ENCODE assay signal across 8 mouse cellular contexts in genomic region chr1:180195703-180196381, GRCm38 (mm10). TPM values are rescaled to one million over a fixed set of nuclear protein-coding genes. Genes with fewer than 3 reads are reported as not detected.
DNase-seq lines count a peak whose midpoint lies in the region; ATAC-seq and TF ChIP-seq lines count a peak whose summit lies in the region.

No protein-coding gene starts in this region.

- TF ChIP-seq CTCF in C2C12 (IDR thresholded peaks at IDR 0.05; ENCODE audit: control insufficient read depth, insufficient read depth, insufficient read length), result no peak
- TF ChIP-seq CTCF in brain, embryonic 14.5 days (IDR thresholded peaks at IDR 0.05; ENCODE audit: borderline replicate concordance, extremely low read depth, insufficient read depth, insufficient read length), result no peak
- no peak for TF ChIP-seq CTCF in kidney, postnatal 0 days (IDR thresholded peaks at IDR 0.05; ENCODE audit: low read depth)

- TF ChIP-seq POLR2A in brain, embryonic 14.5 days (IDR thresholded peaks at IDR 0.05; ENCODE audit: borderline replicate concordance, extremely low read depth, insufficient read depth, insufficient read length, poor library complexity, severe bottlenecking), result no peak

- H3K4me2 ChIP-seq in heart, embryonic 12.5 days, result peak overlapping the region; percentile 95
- peak overlapping the region; percentile 96 for H3K4me2 ChIP-seq in kidney, postnatal 0 days (ENCODE audit: low read length)
- peak overlapping the region; percentile 97 for H3K4me2 ChIP-seq in liver, embryonic 11.5 days
- peak overlapping the region; percentile 91 for H3K4me2 ChIP-seq in stomach, embryonic 14.5 days (replicated peaks; ENCODE audit: low read depth, low read length)

- H3K4me3 ChIP-seq in C2C12 (ENCODE audit: insufficient read depth, poor library complexity, severe bottlenecking), result peak overlapping the region; percentile 21
- H3K4me3 ChIP-seq in erythroblast, embryonic 14.5 days (replicated peaks), result peak overlapping the region; percentile 78
- H3K4me3 ChIP-seq in heart, embryonic 12.5 days, result peak overlapping the region; percentile 61
- H3K4me3 ChIP-seq in kidney, postnatal 0 days (replicated peaks; ENCODE audit: low read depth, low read length), result peak overlapping the region; percentile 61
- H3K4me3 ChIP-seq in liver, embryonic 11.5 days (ENCODE audit: low read depth, low read length), result peak overlapping the region; percentile 71
- peak overlapping the region; percentile 64 for H3K4me3 ChIP-seq in stomach, embryonic 14.5 days (ENCODE audit: low read depth, low read length)

- H3ac ChIP-seq in C2C12 (ENCODE audit: control insufficient read depth, insufficient read length, low read depth), result peak overlapping the region; percentile 66

- H3K9me3 ChIP-seq in erythroblast, embryonic 14.5 days (ENCODE audit: control insufficient read depth, low read length), result no peaks in the 10 kb centered on the region
- H3K9me3 ChIP-seq in heart, embryonic 12.5 days (replicated peaks), result no peaks in the 10 kb centered on the region
- no peaks in the 10 kb centered on the region for H3K9me3 ChIP-seq in kidney, postnatal 0 days (replicated peaks; ENCODE audit: low read length)
- no peaks in the 10 kb centered on the region for H3K9me3 ChIP-seq in liver, embryonic 11.5 days (ENCODE audit: control insufficient read depth, low read length)
- H3K9me3 ChIP-seq in stomach, embryonic 14.5 days (ENCODE audit: control insufficient read depth, low read depth, low read length), result no peaks in the 10 kb centered on the region

- under 1% methylated on average over 57 of the region's 57 CpGs for WGBS in heart, embryonic 12.5 days
- 2% methylated on average over 57 of the region's 57 CpGs for WGBS in kidney, postnatal 0 days
- WGBS in liver, embryonic 11.5 days, result under 1% methylated on average over 57 of the region's 57 CpGs
- WGBS in stomach, embryonic 14.5 days, result under 1% methylated on average over 57 of the region's 57 CpGs

- ATAC-seq in heart, embryonic 12.5 days (ENCODE audit: insufficient number of reproducible peaks, low FRiP score), result peak; percentile 100
- peak; percentile 100 for ATAC-seq in kidney, postnatal 0 days (replicated peaks; ENCODE audit: low FRiP score, low read depth)
- ATAC-seq in liver, embryonic 11.5 days (replicated peaks; ENCODE audit: low FRiP score), result peak; percentile 100
- ATAC-seq in stomach, embryonic 14.5 days (ENCODE audit: insufficient number of reproducible peaks, insufficient read depth, low FRiP score, low read depth), result peak; percentile 100

- peaks cover 29% of the 10 kb centered on the region for H3K4me1 ChIP-seq in erythroblast, embryonic 14.5 days (ENCODE audit: control insufficient read depth)
- H3K4me1 ChIP-seq in heart, embryonic 12.5 days (replicated peaks), result peaks cover 41% of the 10 kb centered on the region
- 0 out of 2 replicates have a peak, but pooled peaks cover 3% of the 10 kb centered on the region for H3K4me1 ChIP-seq in kidney, postnatal 0 days (replicated peaks; ENCODE audit: insufficient read depth, low read length)
- peaks cover 14% of the 10 kb centered on the region for H3K4me1 ChIP-seq in liver, embryonic 11.5 days (replicated peaks; ENCODE audit: control insufficient read depth, insufficient read depth, low read length)
- 0 out of 2 replicates have a peak, but pooled peaks cover 2% of the 10 kb centered on the region for H3K4me1 ChIP-seq in stomach, embryonic 14.5 days (ENCODE audit: control insufficient read depth, insufficient read depth, low read length)

- H3K9ac ChIP-seq in heart, embryonic 12.5 days, result peak overlapping the region; percentile 74
- peak overlapping the region; percentile 71 for H3K9ac ChIP-seq in kidney, postnatal 0 days (ENCODE audit: low read depth, low read length)
- peak overlapping the region; percentile 63 for H3K9ac ChIP-seq in liver, embryonic 11.5 days (ENCODE audit: low read depth, low read length)
- peak overlapping the region; percentile 25; the same call in 1 of the 2 replicates for H3K9ac ChIP-seq in stomach, embryonic 14.5 days (replicated peaks; ENCODE audit: low read depth, low read length)

- no peaks in the 10 kb centered on the region for H3K36me3 ChIP-seq in C2C12 (ENCODE audit: control insufficient read depth, insufficient read depth)
- H3K36me3 ChIP-seq in erythroblast, embryonic 14.5 days (ENCODE audit: control insufficient read depth), result no peaks in the 10 kb centered on the region
- H3K36me3 ChIP-seq in heart, embryonic 12.5 days, result no peaks in the 10 kb centered on the region
- H3K36me3 ChIP-seq in kidney, postnatal 0 days (ENCODE audit: insufficient read depth, low read length), result no peaks in the 10 kb centered on the region
- no peaks in the 10 kb centered on the region for H3K36me3 ChIP-seq in liver, embryonic 11.5 days (ENCODE audit: control insufficient read depth, insufficient read depth, low read length)
- no peaks in the 10 kb centered on the region for H3K36me3 ChIP-seq in stomach, embryonic 14.5 days (ENCODE audit: control insufficient read depth, insufficient read depth, low read length)

- H3K79me2 ChIP-seq in C2C12 (ENCODE audit: control insufficient read depth, insufficient read depth), result no peaks in the 10 kb centered on the region

- no peaks in the 10 kb centered on the region for H3K79me3 ChIP-seq in C2C12 (ENCODE audit: low read depth)

- peaks cover 29% of the 10 kb centered on the region for H3K27me3 ChIP-seq in C2C12 (ENCODE audit: control insufficient read depth, insufficient read depth, insufficient read length)
- H3K27me3 ChIP-seq in erythroblast, embryonic 14.5 days (ENCODE audit: control insufficient read depth), result peaks cover 10% of the 10 kb centered on the region
- H3K27me3 ChIP-seq in heart, embryonic 12.5 days (replicated peaks), result peaks cover 4% of the 10 kb centered on the region; the same call in 1 of the 2 replicates
- H3K27me3 ChIP-seq in kidney, postnatal 0 days (ENCODE audit: insufficient read depth, low read length), result no peaks in the 10 kb centered on the region
- 0 out of 2 replicates have a peak, but pooled peaks cover 2% of the 10 kb centered on the region for H3K27me3 ChIP-seq in liver, embryonic 11.5 days (replicated peaks; ENCODE audit: control insufficient read depth, insufficient read depth, low read length)
- no peaks in the 10 kb centered on the region for H3K27me3 ChIP-seq in stomach, embryonic 14.5 days (ENCODE audit: control insufficient read depth, insufficient read depth, low read length)

- H3K27ac ChIP-seq in heart, embryonic 12.5 days (ENCODE audit: poor library complexity, severe bottlenecking), result peak overlapping the region; percentile 65; the same call in 1 of the 2 replicates
- H3K27ac ChIP-seq in kidney, postnatal 0 days, result peak overlapping the region; percentile 80
- H3K27ac ChIP-seq in liver, embryonic 11.5 days (ENCODE audit: low read depth, low read length), result no peak overlapping the region; the same call in 1 of the 2 replicates
- H3K27ac ChIP-seq in stomach, embryonic 14.5 days (ENCODE audit: low read length), result no peak overlapping the region

- DNase-seq in brain, embryonic 14.5 days (ENCODE audit: low read depth), result peak; percentile 99
- peak; percentile 98 for DNase-seq in kidney, postnatal 0 days (ENCODE audit: low spot score)
- peak; percentile 93 for DNase-seq in liver, embryonic 11.5 days (ENCODE audit: low spot score)
- peak; percentile 98 for DNase-seq in naive thymus-derived CD4-positive, alpha-beta T cell, adult 2 months (ENCODE audit: low read depth)

TF ChIP-seq in C2C12, 6 proteins besides CTCF, POLR2A, EP300 and RAD21:
- peak; percentile 90 for TF ChIP-seq MAX (IDR thresholded peaks at IDR 0.05)
- no peak for TF ChIP-seq FOSL1 (IDR thresholded peaks at IDR 0.05; ENCODE audit: insufficient read depth, low read length, poor library complexity, severe bottlenecking)
- peak; percentile 65 for TF ChIP-seq USF1 (IDR thresholded peaks at IDR 0.05; ENCODE audit: low read depth)
- no peak for TF ChIP-seq MYOG (IDR thresholded peaks at IDR 0.05; ENCODE audit: control insufficient read depth, extremely low read depth, insufficient read length)
- TF ChIP-seq CEBPB (IDR thresholded peaks at IDR 0.05; ENCODE audit: low read depth), result no peak
- no peak for TF ChIP-seq MYOD1 (IDR thresholded peaks at IDR 0.05; ENCODE audit: control insufficient read depth, insufficient read length, low read depth)

RNA-seq across cellular contexts. Expression of gene Coq8a, which starts 3.6 kb away (rescaled TPM):
- polyA plus RNA-seq in C2C12 (2012; fragmentation: generic; extraction: Trizol), result 0.21 TPM
- polyA plus RNA-seq in brain, embryonic 14.5 days (2012; rRNA removed), result 2.9 and 3.2 TPM in 2 replicates
- polyA plus RNA-seq in erythroblast, embryonic 14.5 days (2012), result 0.41 TPM in 2 replicates
- polyA plus RNA-seq in heart, embryonic 12.5 days (2016; fragmentation: Nextera tagmentation; extraction: Ambion mirVana), result 15.2 and 17.8 TPM in 2 replicates
- 31.5 and 33.6 TPM in 2 replicates for polyA plus RNA-seq in kidney, postnatal 0 days (2015; fragmentation: Nextera tagmentation; extraction: Ambion mirVana)
- 6.7 and 9.3 TPM in 2 replicates for polyA plus RNA-seq in liver, embryonic 11.5 days (2014; fragmentation: Nextera tagmentation; extraction: Ambion mirVana)
- 13.3 and 17.1 TPM in 2 replicates for polyA plus RNA-seq in stomach, embryonic 14.5 days (2014; fragmentation: Nextera tagmentation; extraction: Ambion mirVana)

Comparison
In these comparisons a context has a peak if more than half of its experiments do, and no peak if none do; other contexts are left out.
1. H3K4me3 ChIP-seq: peak in every context shown above with its lines; median percentile 78 in erythroblast, embryonic 14.5 days; 71 in liver, embryonic 11.5 days; 64 in stomach, embryonic 14.5 days; 61 in heart, embryonic 12.5 days; 61 in kidney, postnatal 0 days; 21 in C2C12.
2. H3K27ac ChIP-seq: peak in heart, embryonic 12.5 days (single experiment) and kidney, postnatal 0 days (single experiment); none in liver, embryonic 11.5 days (single experiment) and stomach, embryonic 14.5 days (single experiment).
3. Peak in every context shown above with its lines, with median percentiles within 50 percentile points of each other: DNase-seq, ATAC-seq, H3K4me2 ChIP-seq and H3K9ac ChIP-seq.